Mouse (Mus musculus): Measurements from ENCODE around the gene Serpinf1.

DNA sequence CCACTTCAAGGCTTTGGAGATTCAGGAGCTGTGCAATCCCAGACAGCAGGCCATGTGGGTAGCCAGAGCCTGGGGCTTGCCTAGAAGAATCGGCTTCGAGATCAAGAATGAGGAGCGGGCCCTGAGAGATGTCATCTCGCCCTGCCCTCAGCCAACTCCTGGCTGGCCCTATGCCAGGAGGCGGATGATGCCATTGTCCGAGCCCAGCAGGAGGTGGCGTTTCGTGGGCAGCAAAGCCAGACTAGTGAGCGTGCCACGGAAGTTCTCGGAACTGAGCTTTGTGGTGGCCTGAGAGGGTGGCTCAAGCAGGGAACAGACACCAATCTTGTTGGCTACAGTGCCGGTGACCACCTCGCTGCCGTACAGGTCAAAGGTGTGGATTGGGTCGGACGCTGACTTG, 19.1 kb upstream of the Serpinf1 start:
- TF ChIP-seq POLR2A (IDR thresholded peaks at IDR 0.05; ENCODE audit: low read depth, low read length), result no peak
- TF ChIP-seq CTCF (IDR thresholded peaks at IDR 0.05; ENCODE audit: extremely low read depth, insufficient read length, insufficient replicate concordance, low read depth, low read length), result no peak

All from small intestine, adult 2 months (tissue).